Mouse (Mus musculus): Measurements from ENCODE around the gene Gm8165. TPM values are rescaled to one million over a fixed set of nuclear protein-coding genes. Genes with fewer than 3 reads are reported as not detected.
"Not testable (repeated sequence)": the region's sequence is repeated elsewhere in the genome, so short reads cannot be mapped to it uniquely, and the experiment has no call there.

The Gm8165 gene
- total RNA-seq (2021): not detected

- not testable (repeated sequence) for DNase-seq
Observed at GRCm38 (mm10) chr14:43677099-43677498, at the start of gene Gm8165. Gene Gm8165 (minus strand): TSS chr14:43677199.

GRCm38 (mm10) chr14:43697621-43698020 lies 20.6 kb upstream of the Gm8165 start, which contains the start of gene Gm7324:
Gene Gm7324 (plus strand): TSS chr14:43697828.
- DNase-seq: not testable (repeated sequence)

Other genes starting within 250 kb of the Gm8165 start
- not detected for gene Gm5799, start 133.6 kb downstream of the Gm8165 start, total RNA-seq (2021)
- not detected for gene Gm17654, start 98.1 kb downstream of the Gm8165 start, total RNA-seq (2021)
- gene Gm10375, start 69.2 kb downstream of the Gm8165 start, total RNA-seq (2021): not detected
- 1 to 10 TPM; 1.2 to 1.5 TPM for gene Gm7324, start 20.6 kb upstream of the Gm8165 start, total RNA-seq (2021)
- not detected for gene Gm16506, start 50.3 kb upstream of the Gm8165 start, total RNA-seq (2021)
- not detected for gene Gm6526, start 70.7 kb upstream of the Gm8165 start, total RNA-seq (2021)
- not detected for gene Gm8180, start 107.5 kb upstream of the Gm8165 start, total RNA-seq (2021)
- not detected for gene Ear1, start 198.3 kb upstream of the Gm8165 start, total RNA-seq (2021)
- gene Ear10, start 246.4 kb upstream of the Gm8165 start, total RNA-seq (2021): not detected
- gene Gm8113, start 248.2 kb upstream of the Gm8165 start, total RNA-seq (2021): under 1 TPM in 1 of 2 experiments, not detected in 1; 0.33 TPM

All from layer of hippocampus, postnatal 36 days (tissue).